Comparison of ENCODE assay signal across 10 mouse cellular contexts in genomic region chr11:100947548-100947947, GRCm38 (mm10). TPM values are rescaled to one million over a fixed set of nuclear protein-coding genes. Genes with fewer than 3 reads are reported as not detected.
A peak's percentile ranks its signal among the peaks of the same experiment; 100 is the strongest.
DNase-seq lines count a peak whose midpoint lies in the region; ATAC-seq and TF ChIP-seq lines count a peak whose summit lies in the region.
"Had no signal": no experiment of that assay in that cellular context is flagged by ENCODE, and none has a peak within 500 bp of the region (broad histone marks: within the 10 kb centered on the region; RNA-seq: fewer than 3 reads in every experiment).

No protein-coding gene starts in this region.

- DNase-seq in liver, result peak; percentile 44
- no peak for DNase-seq in liver, embryonic 11.5 days (ENCODE audit: low spot score)
- no peak for DNase-seq in ES-E14 (ENCODE audit: low read depth, low spot score)
- peak; percentile 55 for DNase-seq in naive thymus-derived CD4-positive, alpha-beta T cell, adult 2 months (ENCODE audit: low read depth)
- DNase-seq in layer of hippocampus, adult 9-11 months, result no peak
- no peak for DNase-seq in urinary bladder, postnatal 14 days (ENCODE audit: low spot score)
- DNase-seq: cerebellum, adult 2 months had no signal

- H3K36me3 ChIP-seq in liver, embryonic 11.5 days (ENCODE audit: control insufficient read depth, insufficient read depth, low read length), result no peaks in the 10 kb centered on the region
- H3K36me3 ChIP-seq in ES-E14 (ENCODE audit: control insufficient read depth, insufficient read depth, low read length, poor library complexity, severe bottlenecking), result no peaks in the 10 kb centered on the region
- H3K36me3 ChIP-seq: embryonic facial prominence, embryonic 15.5 days; hindbrain, embryonic 15.5 days had no signal

- H3K4me1 ChIP-seq in liver, embryonic 11.5 days (replicated peaks; ENCODE audit: control insufficient read depth, insufficient read depth, low read length), result peaks cover 12% of the 10 kb centered on the region
- no peaks in the 10 kb centered on the region for H3K4me1 ChIP-seq in ES-E14 (ENCODE audit: control insufficient read depth in 2 of 2, insufficient read depth in 2 of 2, low read length in 2 of 2, poor library complexity in 1 of 2)
- H3K4me1 ChIP-seq in bone marrow, adult 2 months (ENCODE audit: control insufficient read depth, insufficient read depth, low read length), result no peaks in the 10 kb centered on the region; the same call in 1 of the 2 replicates

- no peak for TF ChIP-seq POLR2A in bone marrow, adult 2 months (IDR thresholded peaks at IDR 0.05; ENCODE audit: borderline replicate concordance, control insufficient read depth, low read depth, low read length)

- no peak overlapping the region for H3K4me3 ChIP-seq in liver, embryonic 11.5 days (ENCODE audit: low read depth, low read length)
- H3K4me3 ChIP-seq in ES-E14 (ENCODE audit: insufficient read depth in 1 of 2, low read depth in 1 of 2, low read length in 2 of 2, poor library complexity in 1 of 2, severe bottlenecking in 1 of 2), result no peak overlapping the region
- no peak overlapping the region for H3K4me3 ChIP-seq in bone marrow, adult 2 months (replicated peaks; ENCODE audit: control insufficient read depth, low read depth, low read length)
- H3K4me3 ChIP-seq: embryonic facial prominence, embryonic 15.5 days; hindbrain, embryonic 15.5 days had no signal

- no peak for ATAC-seq in liver, embryonic 11.5 days (replicated peaks; ENCODE audit: low FRiP score)

- no peak overlapping the region for H3K4me2 ChIP-seq in liver, embryonic 11.5 days
- H3K4me2 ChIP-seq: embryonic facial prominence, embryonic 15.5 days; hindbrain, embryonic 15.5 days had no signal

- no peaks in the 10 kb centered on the region for H3K27me3 ChIP-seq in liver, embryonic 11.5 days (replicated peaks; ENCODE audit: control insufficient read depth, insufficient read depth, low read length)
- H3K27me3 ChIP-seq: embryonic facial prominence, embryonic 15.5 days; hindbrain, embryonic 15.5 days had no signal

- peak; percentile 54; the same call in 1 of the 2 replicates for TF ChIP-seq CTCF in bone marrow, adult 2 months (IDR thresholded peaks at IDR 0.05; ENCODE audit: control insufficient read depth, insufficient read depth, low read length)

- H3K9me3 ChIP-seq in liver, embryonic 11.5 days (ENCODE audit: control insufficient read depth, low read length), result peaks cover 2% of the 10 kb centered on the region; the same call in 1 of the 2 replicates
- H3K9me3 ChIP-seq in ES-E14 (ENCODE audit: control insufficient read depth, insufficient read depth, low read depth, low read length), result no peaks in the 10 kb centered on the region
- H3K9me3 ChIP-seq: embryonic facial prominence, embryonic 15.5 days; hindbrain, embryonic 15.5 days had no signal

- in situ Hi-C loops in ES-E14 (cut with MboI; ENCODE audit: low sequenced_read_pairs in 2 of 2, unreplicated experiment in 2 of 2), result no loop called here

- no peak overlapping the region for H3K9ac ChIP-seq in liver, embryonic 11.5 days (ENCODE audit: low read depth, low read length)
- H3K9ac ChIP-seq in ES-E14 (ENCODE audit: insufficient read depth, low read depth, low read length, poor library complexity, severe bottlenecking), result no peak overlapping the region
- H3K9ac ChIP-seq: embryonic facial prominence, embryonic 15.5 days; hindbrain, embryonic 15.5 days had no signal

- no peak overlapping the region for H3K27ac ChIP-seq in liver, embryonic 11.5 days (ENCODE audit: low read depth, low read length)
- no peak overlapping the region for H3K27ac ChIP-seq in ES-E14 (ENCODE audit: insufficient read depth, low read depth, low read length, poor library complexity, severe bottlenecking)
- no peak overlapping the region for H3K27ac ChIP-seq in bone marrow, adult 2 months (ENCODE audit: control insufficient read depth, insufficient read depth, low read depth, low read length, poor library complexity)
- H3K27ac ChIP-seq: embryonic facial prominence, embryonic 15.5 days had no signal

TF ChIP-seq in ES-E14, 5 proteins besides CTCF, POLR2A, EP300 and RAD21:
- TF ChIP-seq HCFC1 (IDR thresholded peaks at IDR 0.05; ENCODE audit: borderline replicate concordance, insufficient read depth, low read length), result no peak
- TF ChIP-seq ZC3H11A (IDR thresholded peaks at IDR 0.05; ENCODE audit: borderline replicate concordance, low read depth, low read length), result peak; percentile 39; the same call in 1 of the 2 replicates

RNA-seq across cellular contexts. Expression of gene Stat3, which starts 8.2 kb away (rescaled TPM):
- polyA plus RNA-seq in liver, embryonic 11.5 days (2014; fragmentation: Nextera tagmentation; extraction: Ambion mirVana), result 52.9 and 57.3 TPM in 2 replicates
- 61.5 and 78.9 TPM in 2 replicates for total RNA-seq in ES-E14 (2012; rRNA removed)
- 21.4 and 60.0 TPM in 2 replicates for polyA plus RNA-seq in bone marrow, adult 2 months (2011; ENCODE audit: insufficient read depth, insufficient read length, low replicate concordance, missing spikeins)

RNA-seq across cellular contexts. Expression of gene Cavin1, which starts 23.1 kb away (rescaled TPM):
- 22.6 and 23.3 TPM in 2 replicates for polyA plus RNA-seq in liver, embryonic 11.5 days (2014; fragmentation: Nextera tagmentation; extraction: Ambion mirVana)
- total RNA-seq in ES-E14 (2012; rRNA removed), result 16.4 and 30.7 TPM in 2 replicates
- polyA plus RNA-seq in bone marrow, adult 2 months (2011; ENCODE audit: insufficient read depth, insufficient read length, low replicate concordance, missing spikeins), result 54.2 and 71.2 TPM in 2 replicates

Comparison
In these comparisons a context has a peak if more than half of its experiments do, and no peak if none do; other contexts are left out.
1. DNase-seq: peak in liver (single experiment) and naive thymus-derived CD4-positive, alpha-beta T cell, adult 2 months (single experiment); none in liver, embryonic 11.5 days (single experiment), ES-E14 (single experiment), layer of hippocampus, adult 9-11 months (single experiment) and urinary bladder, postnatal 14 days (single experiment).